Mouse (Mus musculus) skeletal muscle tissue, postnatal 0 days (tissue): ENCODE measurements around the gene C130026I21Rik. TPM values are rescaled to one million over a fixed set of nuclear protein-coding genes. Genes with fewer than 3 reads are reported as not detected.

Experiments
- microRNA-seq, 2 experiments: library from miRNA; unstranded; fragments of <30 nt; microRNA quantifications; one replicate each; pipeline ENCODE4; 2016
- polyA plus RNA-seq: library from polyadenylated mRNA; unstranded; fragments of >200 nt; fragmentation: Nextera tagmentation; extraction: Ambion mirVana; gene quantifications from 2 replicates; pipeline ENCODE4 v1.2.1, GENCODE M21; 2015

C130026I21Rik gene
- polyA plus RNA-seq: 0.27 TPM in 1 of 2 replicates, not detected in the other

GRCm38 (mm10) chr1:85270466-85270865 lies at the start of gene C130026I21Rik:
TSS of gene C130026I21Rik (minus strand) at chr1:85270566.

GRCm38 (mm10) chr1:85109753-85110152 lies 160.6 kb downstream of the C130026I21Rik start, which contains the start of gene A530032D15Rik:
TSS of gene A530032D15Rik (minus strand) at chr1:85109853.

GRCm38 (mm10) chr1:85099864-85100263 lies 170.5 kb downstream of the C130026I21Rik start, which contains the start of gene Gm10553:
TSS of gene Gm10553 (plus strand) at chr1:85100164.

Small RNA genes lying within 50 kb of the gene (microRNA-seq; reads per million reads assigned to microRNA genes)
- gene Gm27907: 0 reads per million in 2 experiments

Other genes with a start within 250 kb of the C130026I21Rik start
- not detected in 2 replicates for gene Gm10553, start 170.4 kb downstream of the C130026I21Rik start, polyA plus RNA-seq
- gene A530032D15Rik, start 160.7 kb downstream of the C130026I21Rik start, polyA plus RNA-seq: not detected in 2 replicates